Mouse (Mus musculus) G1E (cell line): ENCODE results near the gene Adamtsl4.

ENCODE experiments used
- CTCF ChIP-seq: IDR thresholded peaks from 2 replicates; pipeline ENCODE4 v1.5.1; 2012; ENCODE audit warnings: low read depth, low read length, inconsistent platforms, mixed read lengths
- GATA1 ChIP-seq: IDR thresholded peaks from 2 replicates; pipeline ENCODE4 v1.6.1; 2012; ENCODE audit warnings: borderline replicate concordance, low read length, inconsistent platforms, mixed read lengths
- TAL1 ChIP-seq: conservative IDR thresholded peaks from 2 replicates; pipeline ENCODE4 v1.6.1; 2012; ENCODE audit warnings: low read depth, low read length, inconsistent platforms, mixed read lengths

DNA sequence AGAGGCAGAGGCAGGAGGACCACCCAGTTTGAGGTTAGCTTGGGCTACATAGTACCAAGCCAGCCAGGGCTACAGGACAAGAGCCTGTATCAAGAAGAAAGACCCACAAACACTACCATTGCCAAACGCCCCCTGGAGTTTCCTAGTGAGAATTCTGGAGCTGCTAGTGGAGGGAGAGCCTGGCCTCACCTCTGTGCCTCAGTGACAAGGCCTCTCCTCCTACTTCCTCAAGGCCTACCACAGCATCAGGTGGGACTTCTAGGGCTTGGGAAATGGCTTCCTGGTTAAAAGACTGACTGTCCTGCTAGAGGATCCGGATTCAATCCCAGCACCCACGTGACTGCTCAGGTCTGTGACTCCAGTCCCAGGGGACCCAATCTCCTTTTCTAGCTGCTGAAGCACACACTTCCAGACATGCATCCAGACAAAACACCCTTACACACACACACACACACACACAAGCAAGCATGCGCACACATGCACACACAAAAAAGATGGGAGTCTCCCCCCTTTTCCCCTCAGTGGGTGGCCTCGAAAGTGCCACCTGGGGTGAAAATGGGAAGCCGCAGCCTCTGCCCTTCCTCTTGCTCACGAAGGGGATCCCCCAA, 35.4 kb downstream of the Adamtsl4 start:
- no peak for TF ChIP-seq CTCF
- TF ChIP-seq GATA1: no peak
- no peak for TF ChIP-seq TAL1
